Mouse (Mus musculus) neural tube, embryonic 14.5 days (tissue): ENCODE data around the gene Nek10. TPM values are rescaled to one million over a fixed set of nuclear protein-coding genes. Genes with fewer than 3 reads are reported as not detected.
A peak's percentile ranks its signal among the peaks of the same experiment; 100 is the strongest.
"Not testable (repeated sequence)": the region's sequence is repeated elsewhere in the genome, so short reads cannot be mapped to it uniquely, and the experiment has no call there.

Experiments
- ATAC-seq: fragments of 200-750 bp; cut with Nextera tagmentation; 2 replicates; pipeline ENCODE4 v1.8.0; 2017; ENCODE audit warnings: low read depth, mild to moderate bottlenecking, moderate TSS enrichment, moderate library complexity
- H3K27ac ChIP-seq: fragments of 300-500 bp; sonication (generic); 2 replicates; pipeline ENCODE4 v1.5.1; 2014; ENCODE audit warnings: low read depth, mild to moderate bottlenecking, control low read depth, low read length, moderate library complexity, mixed read lengths
- H3K27me3 ChIP-seq: fragments of 300-500 bp; sonication (generic); 2 replicates; pipeline ENCODE4 v1.6.1; 2014; ENCODE audit warnings: low read length; ENCODE audit not compliant: control insufficient read depth, insufficient read depth
- H3K36me3 ChIP-seq: fragments of 300-500 bp; sonication (generic); 2 replicates; pipeline ENCODE4 v1.6.1; 2014; ENCODE audit warnings: low read length, mixed read lengths; ENCODE audit not compliant: control insufficient read depth, insufficient read depth
- H3K4me1 ChIP-seq: fragments of 300-500 bp; sonication (generic); 2 replicates; pipeline ENCODE4 v1.6.1; 2014; ENCODE audit warnings: low read length; ENCODE audit not compliant: control insufficient read depth, insufficient read depth
- H3K4me2 ChIP-seq: fragments of 300-500 bp; sonication (generic); 2 replicates; pipeline ENCODE4 v1.6.1; 2014; ENCODE audit warnings: mild to moderate bottlenecking, low read depth, low read length, control low read depth
- H3K4me3 ChIP-seq: fragments of 300-500 bp; sonication (generic); 2 replicates; pipeline ENCODE4 v1.5.1; 2014; ENCODE audit warnings: low read depth, low read length, control low read depth, mixed read lengths
- H3K9ac ChIP-seq: fragments of 300-500 bp; sonication (generic); replicated peaks from 2 replicates; pipeline ENCODE4 v1.6.1; 2014; ENCODE audit warnings: low read depth, mild to moderate bottlenecking, control low read depth, low read length, mixed read lengths
- H3K9me3 ChIP-seq: fragments of 300-500 bp; sonication (generic); 2 replicates; pipeline ENCODE4 v1.6.1; 2016; ENCODE audit warnings: low read length; ENCODE audit not compliant: control insufficient read depth
- WGBS: fragments of 180-500 bp; shearing (Covaris S2); extraction: QIAGEN DNeasy Blood & Tissue Kit; methylation state at CpG from one replicate; pipeline ENCODE4 v1.1.7; 2014; 5-methylcytosine and 5-hydroxymethylcytosine counted together
- polyA plus RNA-seq: library from polyadenylated mRNA; unstranded; fragments of >200 nt; fragmentation: Nextera tagmentation; extraction: Ambion mirVana; gene quantifications from 2 replicates; pipeline ENCODE4 v1.2.1, GENCODE M21; 2014

The Nek10 gene
- 0.03 and 0.04 TPM in 2 replicates for polyA plus RNA-seq

GRCm38 (mm10) chr14:14803115-14803514 is at the start of gene Nek10:
Nek10 (plus strand) TSS chr14:14803415.
- not testable (repeated sequence) for H3K9ac ChIP-seq, H3K27me3 ChIP-seq, H3K4me3 ChIP-seq, H3K36me3 ChIP-seq, H3K9me3 ChIP-seq, ATAC-seq, H3K4me1 ChIP-seq, H3K27ac ChIP-seq, H3K4me2 ChIP-seq
- 78% methylated on average over 1 of the region's 2 CpGs for WGBS

- Histone ChIP-seq H3K9me3 (no peaks in the 10 kb centered on the region), H3K4me3 (no peak overlapping the region), H3K4me1 (no peaks in the 10 kb centered on the region), H3K27ac (no peak overlapping the region), H3K36me3 (peaks cover 22% of the 10 kb centered on the region; the same call in 1 of the 2 replicates), H3K9ac (no peak overlapping the region), H3K4me2 (no peak overlapping the region), H3K27me3 (no peaks in the 10 kb centered on the region)
- 92% methylated on average over 2 of the region's 2 CpGs for WGBS
- no peak for ATAC-seq
These were observed 22.0 kb upstream of the Nek10 start for GRCm38 (mm10) chr14:14781169-14781568.

- H3K27ac ChIP-seq, result no peak overlapping the region
- H3K36me3 ChIP-seq, result peaks cover 22% of the 10 kb centered on the region; the same call in 1 of the 2 replicates
- H3K9me3 ChIP-seq, result no peaks in the 10 kb centered on the region
- no peaks in the 10 kb centered on the region for H3K27me3 ChIP-seq
- ATAC-seq, result no peak
- no peak overlapping the region for H3K9ac ChIP-seq
- H3K4me3 ChIP-seq, result no peak overlapping the region
- H3K4me2 ChIP-seq, result no peak overlapping the region
- 91% methylated on average over 1 of the region's 1 CpGs for WGBS
- no peaks in the 10 kb centered on the region for H3K4me1 ChIP-seq
These were observed 19.0 kb upstream of the Nek10 start for GRCm38 (mm10) chr14:14784223-14784622.

GRCm38 (mm10) chr14:14786979-14787378 is 16.2 kb upstream of the Nek10 start:
- Histone ChIP-seq H3K27ac (no peak overlapping the region), H3K27me3 (no peaks in the 10 kb centered on the region), H3K4me1 (no peaks in the 10 kb centered on the region), H3K4me3 (no peak overlapping the region), H3K9ac (no peak overlapping the region), H3K9me3 (no peaks in the 10 kb centered on the region), H3K4me2 (no peak overlapping the region), H3K36me3 (peaks cover 23% of the 10 kb centered on the region; the same call in 1 of the 2 replicates)
- WGBS, result 97% methylated on average over 1 of the region's 1 CpGs
- no peak for ATAC-seq

GRCm38 (mm10) chr14:14789840-14790470 is 13.3 kb upstream of the Nek10 start:
- 97% methylated on average over 4 of the region's 4 CpGs for WGBS
- no peaks in the 10 kb centered on the region for H3K27me3 ChIP-seq
- no peaks in the 10 kb centered on the region for H3K9me3 ChIP-seq
- no peaks in the 10 kb centered on the region for H3K4me1 ChIP-seq
- H3K27ac ChIP-seq, result no peak overlapping the region
- H3K36me3 ChIP-seq, result peaks cover 20% of the 10 kb centered on the region; the same call in 1 of the 2 replicates
- H3K9ac ChIP-seq, result no peak overlapping the region
- no peak overlapping the region for H3K4me2 ChIP-seq
- ATAC-seq, result no peak
- H3K4me3 ChIP-seq, result no peak overlapping the region

- no peak overlapping the region for H3K27ac ChIP-seq
- no peak overlapping the region for H3K9ac ChIP-seq
- no peak for ATAC-seq
- WGBS, result 86% methylated on average over 5 of the region's 5 CpGs
- peaks cover 14% of the 10 kb centered on the region for H3K36me3 ChIP-seq
- no peaks in the 10 kb centered on the region for H3K4me1 ChIP-seq
- no peak overlapping the region for H3K4me3 ChIP-seq
- no peaks in the 10 kb centered on the region for H3K9me3 ChIP-seq
- H3K4me2 ChIP-seq, result no peak overlapping the region
- no peaks in the 10 kb centered on the region for H3K27me3 ChIP-seq
These were observed 3.4 kb upstream of the Nek10 start for GRCm38 (mm10) chr14:14799861-14800260.

GRCm38 (mm10) chr14:14800332-14800731 is 2.9 kb upstream of the Nek10 start:
- WGBS, result 95% methylated on average over 4 of the region's 4 CpGs
- no peak for ATAC-seq
- no peak overlapping the region for H3K9ac ChIP-seq
- no peak overlapping the region for H3K4me3 ChIP-seq
- H3K9me3 ChIP-seq, result no peaks in the 10 kb centered on the region
- H3K4me2 ChIP-seq, result no peak overlapping the region
- no peak overlapping the region for H3K27ac ChIP-seq
- no peaks in the 10 kb centered on the region for H3K4me1 ChIP-seq
- no peaks in the 10 kb centered on the region for H3K27me3 ChIP-seq
- H3K36me3 ChIP-seq, result peaks cover 14% of the 10 kb centered on the region

GRCm38 (mm10) chr14:14800810-14801209 is 2.4 kb upstream of the Nek10 start:
- no peaks in the 10 kb centered on the region for H3K27me3 ChIP-seq
- WGBS, result 94% methylated on average over 3 of the region's 3 CpGs
- H3K27ac ChIP-seq, result no peak overlapping the region
- no peak for ATAC-seq
- no peak overlapping the region for H3K4me3 ChIP-seq
- H3K4me1 ChIP-seq, result no peaks in the 10 kb centered on the region
- no peaks in the 10 kb centered on the region for H3K9me3 ChIP-seq
- no peak overlapping the region for H3K9ac ChIP-seq
- no peak overlapping the region for H3K4me2 ChIP-seq
- peaks cover 14% of the 10 kb centered on the region for H3K36me3 ChIP-seq

GRCm38 (mm10) chr14:14803921-14804517 is 804 bp downstream of the Nek10 start:
- Histone ChIP-seq H3K4me1 (no peaks in the 10 kb centered on the region), H3K27ac (no peak overlapping the region), H3K27me3 (no peaks in the 10 kb centered on the region), H3K4me2 (no peak overlapping the region), H3K9me3 (no peaks in the 10 kb centered on the region), H3K9ac (no peak overlapping the region), H3K36me3 (peaks cover 9% of the 10 kb centered on the region; the same call in 1 of the 2 replicates), H3K4me3 (no peak overlapping the region)
- peak; percentile 50 for ATAC-seq
- WGBS, result 13% methylated on average over 10 of the region's 10 CpGs
